Mouse (Mus musculus) small intestine, adult 2 months (tissue): ENCODE data around the gene Fchsd2.

ENCODE experiments used
- CTCF ChIP-seq: fragments of 200-500 bp; IDR thresholded peaks from 2 replicates; pipeline ENCODE4 v1.5.1; 2012; ENCODE audit warnings: low read depth, mild to moderate bottlenecking, control low read depth, inconsistent platforms, low read length, moderate library complexity, mixed read lengths; ENCODE audit not compliant: insufficient replicate concordance, insufficient read length; ENCODE audit errors: extremely low read depth
- POLR2A ChIP-seq: fragments of 200-500 bp; IDR thresholded peaks from 2 replicates; pipeline ENCODE4 v1.6.1; 2012; ENCODE audit warnings: low read depth, mild to moderate bottlenecking, control low read depth, inconsistent platforms, low read length, moderate library complexity

- TF ChIP-seq CTCF, result no peak
- no peak for TF ChIP-seq POLR2A
These were observed 194.2 kb downstream of the Fchsd2 start for GRCm38 (mm10) chr7:101286891-101287290.
